Mouse (Mus musculus) ES-Bruce4 (cell line): Measurements from ENCODE around the gene Ppt2.

Source experiments
- CTCF ChIP-seq: IDR thresholded peaks from one replicate; pipeline ENCODE4 v1.8.1; 2011; ENCODE audit warnings: low read depth, low read length
- POLR2A ChIP-seq: IDR thresholded peaks from one replicate; pipeline ENCODE4 v1.8.1; 2011; ENCODE audit warnings: low read length; ENCODE audit not compliant: insufficient read depth

DNA sequence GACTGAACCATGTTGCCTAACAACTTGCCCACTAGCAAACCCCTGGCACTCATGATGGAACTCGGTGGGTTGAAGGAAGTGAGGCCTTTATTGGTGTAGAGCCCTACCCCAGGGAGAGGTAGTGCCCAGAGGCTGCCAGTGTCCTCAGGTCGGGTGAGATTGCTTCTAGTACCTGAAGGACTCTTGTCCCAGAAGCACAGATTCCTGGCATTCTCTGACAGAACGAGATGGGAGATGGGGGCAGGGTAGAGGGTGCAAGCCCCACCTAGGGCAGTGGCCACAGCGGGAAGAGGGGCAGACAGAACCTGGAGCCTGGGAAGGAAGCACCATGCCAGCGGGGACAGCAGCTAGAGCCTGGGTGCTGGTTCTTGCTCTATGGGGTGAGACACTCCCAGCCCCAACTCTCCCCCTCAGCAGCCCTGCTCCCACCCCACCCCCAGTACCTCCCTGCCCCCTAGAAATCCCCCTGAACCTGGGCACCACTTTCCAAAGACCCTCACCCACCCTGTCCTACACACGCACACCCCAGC lies 30.7 kb downstream of the Ppt2 start, which contains the start of gene Ager:
- no peak for TF ChIP-seq CTCF
- TF ChIP-seq POLR2A: no peak
